Mouse (Mus musculus): ENCODE data around the gene Gnb3.

DNA sequence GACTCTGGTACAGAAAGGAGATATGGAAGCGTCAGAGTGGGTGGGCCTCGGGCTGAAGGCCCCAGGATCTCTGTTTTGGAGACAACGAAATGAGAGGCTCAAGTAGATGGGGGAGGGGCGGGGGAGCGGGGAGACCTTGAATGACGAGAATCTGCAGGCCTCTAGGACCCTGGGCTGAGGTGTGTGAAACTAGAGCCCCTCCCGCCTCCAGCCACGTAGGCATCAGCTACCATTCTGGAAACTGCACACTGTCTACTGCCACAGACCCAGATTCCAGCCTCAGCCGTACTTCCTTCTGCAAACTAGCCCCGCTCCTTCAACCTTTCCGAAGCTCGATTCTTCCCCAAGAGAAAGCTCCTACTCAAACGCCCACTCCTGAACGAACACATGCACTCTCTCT lies 16.2 kb upstream of the Gnb3 start:
- TF ChIP-seq CTCF (IDR thresholded peaks at IDR 0.05; ENCODE audit: borderline replicate concordance, control insufficient read depth, extremely low read depth, insufficient read depth, low read length, poor library complexity), result no peak
- no peak for TF ChIP-seq POLR2A (IDR thresholded peaks at IDR 0.05; ENCODE audit: control insufficient read depth, extremely low read depth, insufficient read depth, low read length, poor library complexity)
